Mouse (Mus musculus) heart, postnatal 0 days (tissue): ENCODE data around the gene Slc26a8. TPM values are rescaled to one million over a fixed set of nuclear protein-coding genes. Genes with fewer than 3 reads are reported as not detected.
A peak's percentile ranks its signal among the peaks of the same experiment; 100 is the strongest.

ENCODE experiments used
- ATAC-seq: fragments of 200-750 bp; cut with Nextera tagmentation; 2 replicates; pipeline ENCODE4 v1.8.0; 2017; ENCODE audit warnings: low read depth, moderate number of reproducible peaks, moderate library complexity; ENCODE audit not compliant: insufficient read depth
- DNase-seq: peaks from one replicate; pipeline ENCODE4 v3.0.0-alpha.2; 2016; ENCODE audit warnings: low spot score
- H3K27ac ChIP-seq: fragments of 300-500 bp; sonication (generic); 2 replicates; pipeline ENCODE4 v1.5.1; 2014; ENCODE audit warnings: low read depth, mild to moderate bottlenecking
- H3K27me3 ChIP-seq: fragments of 300-500 bp; sonication (generic); 2 replicates; pipeline ENCODE4 v1.6.1; 2014; ENCODE audit warnings: low read length, mixed read lengths; ENCODE audit not compliant: control insufficient read depth, insufficient read depth
- H3K36me3 ChIP-seq: fragments of 300-500 bp; sonication (generic); replicated peaks from 2 replicates; pipeline ENCODE4 v1.6.1; 2014; ENCODE audit warnings: low read length, mixed read lengths; ENCODE audit not compliant: control insufficient read depth, insufficient read depth
- H3K4me1 ChIP-seq: fragments of 300-500 bp; sonication (generic); 2 replicates; pipeline ENCODE4 v1.6.1; 2014; ENCODE audit warnings: antibody characterized with exemption; ENCODE audit not compliant: control insufficient read depth, insufficient read depth
- H3K4me2 ChIP-seq: fragments of 300-500 bp; sonication (generic); 2 replicates; pipeline ENCODE4 v1.6.1; 2014; ENCODE audit warnings: low read depth, mild to moderate bottlenecking, low read length, moderate library complexity
- H3K4me3 ChIP-seq: fragments of 300-500 bp; sonication (generic); 2 replicates; pipeline ENCODE4 v1.5.1; 2014; ENCODE audit warnings: low read depth, low read length
- H3K9ac ChIP-seq: fragments of 300-500 bp; sonication (generic); replicated peaks from 2 replicates; pipeline ENCODE4 v1.6.1; 2014; ENCODE audit warnings: low read depth, low read length, mixed read lengths
- H3K9me3 ChIP-seq: fragments of 300-500 bp; sonication (generic); replicated peaks from 2 replicates; pipeline ENCODE4 v1.6.1; 2016; ENCODE audit warnings: low read length; ENCODE audit not compliant: control insufficient read depth
- CTCF ChIP-seq: IDR thresholded peaks from 2 replicates; pipeline ENCODE4 v1.5.1; 2016; ENCODE audit warnings: antibody characterized with exemption, control low read depth, low read depth
- EP300 ChIP-seq: IDR thresholded peaks from 2 replicates; pipeline ENCODE4 v1.6.1; 2016; ENCODE audit warnings: antibody characterized with exemption, low read depth
- WGBS: fragments of 180-500 bp; shearing (Covaris S2); extraction: QIAGEN DNeasy Blood & Tissue Kit; methylation state at CpG from one replicate; pipeline ENCODE4 v1.1.7; 2014; 5-methylcytosine and 5-hydroxymethylcytosine counted together
- polyA plus RNA-seq: library from polyadenylated mRNA; unstranded; fragments of >200 nt; fragmentation: Nextera tagmentation; extraction: Ambion mirVana; gene quantifications from 2 replicates; pipeline ENCODE4 v1.2.1, GENCODE M21; 2015
- total RNA-seq: library from RNA; depleted of rRNA; stranded (reverse); fragments of >200 nt; gene quantifications from 2 replicates; pipeline ENCODE4 v1.2.3, GENCODE M21; 2014; ENCODE audit warnings: low replicate concordance

Slc26a8 gene
- total and polyA plus RNA-seq, 2 experiments from 2014 or later = 0.36 TPM; not detected in 1

DNA sequence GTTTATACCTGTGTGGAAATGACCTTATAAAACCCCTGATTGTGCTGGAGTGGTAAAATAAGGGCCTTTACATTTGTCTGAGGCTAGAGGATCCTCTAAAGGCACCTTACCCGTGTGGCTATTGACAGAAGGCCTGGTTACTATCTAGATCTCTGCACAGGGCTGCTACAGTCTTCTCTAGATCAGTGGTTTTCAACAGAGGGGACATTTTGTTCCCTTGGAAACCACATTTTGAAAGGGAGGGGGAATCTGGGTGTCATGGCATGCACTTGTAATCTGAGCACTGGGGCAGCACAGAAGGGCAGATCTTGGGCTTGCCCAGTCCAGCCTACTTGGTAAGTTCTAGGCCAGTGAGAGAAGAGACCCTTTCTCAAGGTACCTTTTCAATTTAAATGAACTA is 16.7 kb upstream of the Slc26a8 start:
- DNase-seq (no peak), ATAC-seq (no peak)
- TF ChIP-seq EP300 (no peak), CTCF (no peak)
- H3K4me2 ChIP-seq = no peak overlapping the region
- no peaks in the 10 kb centered on the region for H3K9me3 ChIP-seq
- H3K27ac ChIP-seq = no peak overlapping the region
- 21% methylated on average over 1 of the region's 1 CpGs for WGBS
- no peaks in the 10 kb centered on the region for H3K27me3 ChIP-seq
- H3K36me3 ChIP-seq = peaks cover 9% of the 10 kb centered on the region
- peaks cover 36% of the 10 kb centered on the region for H3K4me1 ChIP-seq
- H3K4me3 ChIP-seq = no peak overlapping the region
- H3K9ac ChIP-seq = no peak overlapping the region

- ATAC-seq = no peak; the same call in 1 of the 2 replicates
Observed at GRCm38 (mm10) chr17:28702646-28703045, 12.6 kb upstream of the Slc26a8 start.

GRCm38 (mm10) chr17:28701737-28702136 is 11.7 kb upstream of the Slc26a8 start:
- Histone ChIP-seq H3K27me3 (no peaks in the 10 kb centered on the region), H3K4me2 (no peak overlapping the region), H3K27ac (peak overlapping the region; percentile 66), H3K9me3 (no peaks in the 10 kb centered on the region), H3K4me1 (peaks cover 37% of the 10 kb centered on the region), H3K4me3 (no peak overlapping the region), H3K36me3 (peaks cover 9% of the 10 kb centered on the region), H3K9ac (no peak overlapping the region)
- ATAC-seq (no peak), DNase-seq (no peak)
- no peak for TF ChIP-seq EP300
- no peak for TF ChIP-seq CTCF
- WGBS = 67% methylated on average over 3 of the region's 3 CpGs

More at GRCm38 (mm10) chr17:28702646-28703045, 12.6 kb upstream of the Slc26a8 start:
- no peak overlapping the region for H3K4me3 ChIP-seq
- peaks cover 34% of the 10 kb centered on the region for H3K4me1 ChIP-seq
- WGBS = 23% methylated on average over 2 of the region's 2 CpGs
- DNase-seq = peak; percentile 36
- H3K9ac ChIP-seq = no peak overlapping the region
- H3K9me3 ChIP-seq = no peaks in the 10 kb centered on the region
- H3K27ac ChIP-seq = peak overlapping the region; percentile 66
- no peak overlapping the region for H3K4me2 ChIP-seq
- TF ChIP-seq EP300 (no peak), CTCF (no peak)
- H3K27me3 ChIP-seq = no peaks in the 10 kb centered on the region
- peaks cover 9% of the 10 kb centered on the region for H3K36me3 ChIP-seq

DNA sequence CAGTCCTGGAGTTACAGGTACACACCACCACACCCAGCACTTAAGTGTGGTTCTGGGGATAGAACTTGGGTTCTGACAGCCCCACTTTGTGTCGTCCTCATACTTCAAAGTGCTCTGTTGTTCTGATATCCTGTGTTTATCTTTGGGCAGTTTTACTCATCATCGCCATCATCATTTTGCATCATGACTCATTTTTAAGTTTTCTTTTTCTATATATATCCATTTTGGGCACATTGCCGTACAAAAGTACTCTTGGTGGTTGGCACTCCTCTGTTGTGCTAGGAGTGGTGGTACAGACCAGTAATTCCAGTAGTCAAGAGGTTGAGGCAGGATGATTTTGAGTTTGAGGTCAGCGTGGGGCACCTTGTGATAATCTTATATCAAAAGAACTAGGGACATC is 11.1 kb upstream of the Slc26a8 start:
- WGBS = 86% methylated on average over 4 of the region's 4 CpGs
- H3K9ac ChIP-seq = no peak overlapping the region

GRCm38 (mm10) chr17:28699789-28700188 is 9.8 kb upstream of the Slc26a8 start:
- 75% methylated on average over 7 of the region's 7 CpGs for WGBS
- Histone ChIP-seq H3K27me3 (no peaks in the 10 kb centered on the region), H3K9ac (no peak overlapping the region), H3K4me3 (no peak overlapping the region), H3K9me3 (no peaks in the 10 kb centered on the region), H3K27ac (no peak overlapping the region), H3K36me3 (no peaks in the 10 kb centered on the region), H3K4me1 (peaks cover 43% of the 10 kb centered on the region), H3K4me2 (no peak overlapping the region)
- DNase-seq (no peak), ATAC-seq (no peak)
- TF ChIP-seq CTCF = no peak
- no peak for TF ChIP-seq EP300

More for the DNA sequence above, 11.1 kb upstream of the Slc26a8 start:
- TF ChIP-seq CTCF (no peak), EP300 (no peak)
- Histone ChIP-seq H3K4me3 (no peak overlapping the region), H3K27ac (no peak overlapping the region), H3K9me3 (no peaks in the 10 kb centered on the region), H3K36me3 (peaks cover 9% of the 10 kb centered on the region), H3K4me2 (no peak overlapping the region), H3K4me1 (peaks cover 40% of the 10 kb centered on the region), H3K27me3 (no peaks in the 10 kb centered on the region)
- no peak for DNase-seq
- ATAC-seq = no peak

GRCm38 (mm10) chr17:28698672-28699071 is 8.6 kb upstream of the Slc26a8 start:
- 62% methylated on average over 2 of the region's 2 CpGs for WGBS
- Histone ChIP-seq H3K9me3 (no peaks in the 10 kb centered on the region), H3K4me3 (no peak overlapping the region), H3K36me3 (no peaks in the 10 kb centered on the region), H3K9ac (no peak overlapping the region), H3K27ac (0 out of 2 replicates have a peak overlapping the region, but pooled peaks have one; percentile 22), H3K27me3 (no peaks in the 10 kb centered on the region), H3K4me1 (peaks cover 43% of the 10 kb centered on the region), H3K4me2 (no peak overlapping the region)
- ATAC-seq (no peak), DNase-seq (no peak)
- TF ChIP-seq CTCF = no peak
- no peak for TF ChIP-seq EP300
